Mouse (Mus musculus) ES-Bruce4 (cell line): ENCODE data around the gene Prss58. TPM values are rescaled to one million over a fixed set of nuclear protein-coding genes. Genes with fewer than 3 reads are reported as not detected.

Experiments
- H3K27ac ChIP-seq: 2 replicates; pipeline ENCODE4 v1.5.1; 2012; ENCODE audit warnings: low read length, inconsistent platforms; ENCODE audit not compliant: insufficient read depth
- H3K27me3 ChIP-seq: 2 replicates; pipeline ENCODE4 v1.6.1; 2012; ENCODE audit warnings: mild to moderate bottlenecking, low read length, inconsistent platforms; ENCODE audit not compliant: control insufficient read depth, poor library complexity, insufficient read depth, severe bottlenecking
- H3K36me3 ChIP-seq: 2 replicates; pipeline ENCODE4 v1.6.1; 2012; ENCODE audit warnings: inconsistent platforms, mild to moderate bottlenecking, low read length, moderate library complexity; ENCODE audit not compliant: control insufficient read depth, poor library complexity, insufficient read depth, severe bottlenecking
- H3K4me1 ChIP-seq: one replicate; pipeline ENCODE4 v1.8.1; 2011; ENCODE audit warnings: low read length; ENCODE audit not compliant: control insufficient read depth, insufficient read depth
- H3K4me3 ChIP-seq: 2 replicates; pipeline ENCODE4 v1.5.1; 2011; ENCODE audit warnings: low read depth, mild to moderate bottlenecking, low read length
- H3K9ac ChIP-seq: 2 replicates; pipeline ENCODE4 v1.6.1; 2012; ENCODE audit warnings: low read depth, mild to moderate bottlenecking, inconsistent platforms; ENCODE audit not compliant: poor library complexity, severe bottlenecking
- H3K9me3 ChIP-seq: replicated peaks from 2 replicates; pipeline ENCODE4 v1.6.1; 2012; ENCODE audit warnings: mild to moderate bottlenecking, low read length, inconsistent platforms; ENCODE audit not compliant: control insufficient read depth, poor library complexity, insufficient read depth, severe bottlenecking
- CTCF ChIP-seq: IDR thresholded peaks from one replicate; pipeline ENCODE4 v1.8.1; 2011; ENCODE audit warnings: low read depth, low read length
- EP300 ChIP-seq: IDR thresholded peaks from 2 replicates; pipeline ENCODE4 v1.6.1; 2011; ENCODE audit warnings: low read depth, low read length; ENCODE audit not compliant: insufficient read depth
- POLR2A ChIP-seq: IDR thresholded peaks from one replicate; pipeline ENCODE4 v1.8.1; 2011; ENCODE audit warnings: low read length; ENCODE audit not compliant: insufficient read depth
- polyA plus RNA-seq: library from polyadenylated mRNA; stranded (reverse); fragments of >200 nt; gene quantifications from 2 replicates; pipeline ENCODE4 v1.2.4, GENCODE M21; 2011; ENCODE audit warnings: low read depth; ENCODE audit not compliant: missing spikeins, insufficient read depth, insufficient read length

The Prss58 gene
- polyA plus RNA-seq, 1 experiment = not detected

- Histone ChIP-seq H3K9ac (no peak overlapping the region), H3K4me1 (no peaks in the 10 kb centered on the region), H3K27me3 (no peaks in the 10 kb centered on the region; the same call in none of the 2 replicates), H3K27ac (no peak overlapping the region), H3K36me3 (no peaks in the 10 kb centered on the region), H3K9me3 (no peaks in the 10 kb centered on the region), H3K4me3 (no peak overlapping the region)
- TF ChIP-seq CTCF (no peak), EP300 (no peak), POLR2A (no peak)
Observed at GRCm38 (mm10) chr6:40890973-40891372, 9.2 kb downstream of the Prss58 start.

DNA sequence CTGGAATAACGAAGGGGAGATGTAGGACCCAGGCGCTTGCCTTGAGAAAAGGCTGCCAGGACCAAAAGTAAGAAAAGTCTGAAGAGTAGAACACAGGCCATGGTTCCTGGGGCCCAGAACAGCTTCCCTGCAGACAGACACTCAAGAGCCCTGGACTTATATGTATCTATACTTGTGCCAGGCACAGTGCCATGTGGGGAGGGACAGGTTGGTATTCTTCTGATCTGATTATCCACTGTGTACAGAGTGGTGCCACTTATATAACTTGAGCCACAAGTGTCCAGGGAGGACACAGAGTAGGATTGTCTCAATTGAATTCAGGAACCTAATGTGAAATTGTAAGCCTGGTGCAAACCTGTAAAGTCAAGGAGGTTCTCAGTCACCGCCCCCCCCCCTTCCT lies 12.8 kb downstream of the Prss58 start, which contains the start of gene Moxd2:
Gene Moxd2 (minus strand): TSS at position 101 of the 400 bp plus-strand sequence.
- H3K9ac ChIP-seq = no peak within 1 kb of the TSS
- H3K4me1 ChIP-seq = no peaks in the 10 kb centered on the region
- no peak within 1 kb of the TSS for H3K27ac ChIP-seq
- no peaks in the 10 kb centered on the region for H3K36me3 ChIP-seq
- no peaks in the 10 kb centered on the region; the same call in 1 of the 2 replicates for H3K27me3 ChIP-seq
- no peak within 1 kb of the TSS for H3K4me3 ChIP-seq
- no peak for TF ChIP-seq POLR2A
- TF ChIP-seq EP300 = no peak
- TF ChIP-seq CTCF = no peak
- no peaks in the 10 kb centered on the region for H3K9me3 ChIP-seq

- Histone ChIP-seq H3K9me3 (no peaks in the 10 kb centered on the region), H3K4me3 (no peak overlapping the region), H3K9ac (no peak overlapping the region), H3K4me1 (no peaks in the 10 kb centered on the region), H3K36me3 (no peaks in the 10 kb centered on the region), H3K27ac (no peak overlapping the region), H3K27me3 (no peaks in the 10 kb centered on the region; the same call in 1 of the 2 replicates)
- TF ChIP-seq CTCF (no peak), POLR2A (no peak), EP300 (no peak)
Observed at GRCm38 (mm10) chr6:40845283-40845682, 54.9 kb downstream of the Prss58 start.

Other genes with a start within 250 kb of the Prss58 start
- not detected in 2 replicates for gene Moxd2, start 12.9 kb downstream of the Prss58 start, polyA plus RNA-seq
- gene 1700074P13Rik, start 40.2 kb upstream of the Prss58 start, polyA plus RNA-seq = not detected in 2 replicates
- gene Gm4744, start 51.5 kb upstream of the Prss58 start, polyA plus RNA-seq = not detected in 2 replicates
- gene 1810009J06Rik, start 64.4 kb upstream of the Prss58 start, polyA plus RNA-seq = not detected in 2 replicates
- gene Gm2663, start 99.1 kb upstream of the Prss58 start, polyA plus RNA-seq = not detected in 2 replicates
- gene 2210010C04Rik, start 135.1 kb upstream of the Prss58 start, polyA plus RNA-seq = not detected in 2 replicates